Mouse (Mus musculus): ENCODE measurements around the gene Cfap46.

GRCm38 (mm10) chr7:139705781-139706180, 22.2 kb upstream of the Cfap46 start:
- TF ChIP-seq CTCF (conservative IDR thresholded peaks at IDR 0.05; ENCODE audit: insufficient read depth, insufficient read length, low read depth, low read length) (no peak), POLR2A (IDR thresholded peaks at IDR 0.05; ENCODE audit: low read depth, low read length) (no peak)
